18 mouse cellular contexts compared by ENCODE assay signal in the genomic region with DNA sequence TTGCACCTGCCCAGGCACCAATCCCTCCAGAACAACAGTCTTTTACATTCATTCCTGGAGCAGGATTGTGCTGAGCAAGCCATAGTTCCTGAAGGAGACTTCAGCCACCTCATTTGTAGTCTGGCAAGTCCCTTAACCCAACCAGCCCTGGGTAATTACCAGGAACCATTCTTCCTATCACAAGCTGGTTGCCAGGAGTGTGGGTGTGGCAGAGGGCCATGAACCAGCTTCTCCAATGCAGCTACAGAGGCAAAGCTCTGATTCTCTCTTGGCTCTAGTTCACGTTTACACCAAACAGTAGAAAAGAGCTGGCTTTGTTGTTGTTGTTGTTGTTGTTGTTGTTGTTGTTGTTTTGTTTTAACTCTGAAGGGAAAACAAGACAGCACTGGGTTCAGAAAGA. TPM values are rescaled to one million over a fixed set of nuclear protein-coding genes. Genes with fewer than 3 reads are reported as not detected.
A peak's percentile ranks its signal among the peaks of the same experiment; 100 is the strongest.
DNase-seq lines count a peak whose midpoint lies in the region; ATAC-seq lines count a peak whose summit lies in the region.
"Had no signal": no experiment of that assay in that cellular context is flagged by ENCODE, and none has a peak within 500 bp of the region (broad histone marks: within the 10 kb centered on the region; RNA-seq: fewer than 3 reads in every experiment).

No protein-coding gene starts in this region.

- WGBS in midbrain, embryonic 10.5 days = 58% methylated on average over 1 of the region's 1 CpGs
- WGBS in midbrain, embryonic 11.5 days = 70% methylated on average over 1 of the region's 1 CpGs

- H3K4me2 ChIP-seq in midbrain, embryonic 11.5 days = no peak overlapping the region
- H3K4me2 ChIP-seq: forebrain, embryonic 15.5 days; hindbrain, embryonic 13.5 days; liver, embryonic 15.5 days; midbrain, embryonic 12.5 days; neural tube, embryonic 12.5 days had no signal

- peak; percentile 86 for DNase-seq in heart, adult 11 months
- no peak for DNase-seq in heart, postnatal 25 days (ENCODE audit: low spot score)
- DNase-seq in midbrain, embryonic 10.5 days (ENCODE audit: low spot score) = no peak
- DNase-seq in midbrain, embryonic 11.5 days (ENCODE audit: low spot score, missing footprints) = no peak
- peak; percentile 71 for DNase-seq in fat pad, adult 2 months (ENCODE audit: extremely low read depth, low read depth, low spot score)
- DNase-seq in layer of hippocampus, adult 9-11 months = peak; percentile 57
- no peak for DNase-seq in embryo, embryonic 11 days
- no peak for DNase-seq in thymus, postnatal 14 days
- DNase-seq: cerebellum, adult 8-10 months; gastrocnemius, postnatal 10 days; thymus, postnatal 25 days had no signal

- H3K9ac ChIP-seq in midbrain, embryonic 11.5 days (ENCODE audit: low read length) = no peak overlapping the region
- H3K9ac ChIP-seq: forebrain, embryonic 15.5 days; hindbrain, embryonic 13.5 days; liver, embryonic 15.5 days; midbrain, embryonic 12.5 days; neural tube, embryonic 12.5 days had no signal

- H3K27me3 ChIP-seq in midbrain, embryonic 10.5 days (ENCODE audit: low read depth, poor library complexity, severe bottlenecking) = peaks cover 41% of the 10 kb centered on the region
- no peaks in the 10 kb centered on the region for H3K27me3 ChIP-seq in midbrain, embryonic 11.5 days (ENCODE audit: control insufficient read depth, insufficient read depth, low read length)
- H3K27me3 ChIP-seq: forebrain, embryonic 15.5 days; hindbrain, embryonic 13.5 days; neural tube, embryonic 12.5 days had no signal

- no peaks in the 10 kb centered on the region for H3K9me3 ChIP-seq in midbrain, embryonic 10.5 days (replicated peaks)
- H3K9me3 ChIP-seq in midbrain, embryonic 11.5 days (ENCODE audit: control insufficient read depth, low read length) = no peaks in the 10 kb centered on the region
- H3K9me3 ChIP-seq: forebrain, embryonic 15.5 days; hindbrain, embryonic 13.5 days; liver, embryonic 15.5 days; midbrain, embryonic 12.5 days; neural tube, embryonic 12.5 days had no signal

- peaks cover 69% of the 10 kb centered on the region for H3K4me1 ChIP-seq in midbrain, embryonic 10.5 days
- H3K4me1 ChIP-seq in midbrain, embryonic 11.5 days (ENCODE audit: control insufficient read depth, insufficient read depth, low read length) = peaks cover 17% of the 10 kb centered on the region
- H3K4me1 ChIP-seq: liver, embryonic 15.5 days had no signal

- no peak for ATAC-seq in midbrain, embryonic 11.5 days (ENCODE audit: low FRiP score)
- ATAC-seq: activated CD4-positive, CD25-positive, alpha-beta regulatory T cell, adult 4 months; forebrain, embryonic 15.5 days had no signal

- intact Hi-C loops in heart, postnatal 25 days (cut with DNase I) = loop anchor here (5.0 to 10.0 kb wide), 2 partner anchors 35 to 338 kb away; a partner anchor contains a TSS

- H3K4me3 ChIP-seq in midbrain, embryonic 10.5 days = no peak overlapping the region
- no peak overlapping the region for H3K4me3 ChIP-seq in midbrain, embryonic 11.5 days (ENCODE audit: low read depth, low read length)
- H3K4me3 ChIP-seq: forebrain, embryonic 15.5 days; hindbrain, embryonic 13.5 days; liver, embryonic 15.5 days; midbrain, embryonic 12.5 days; neural tube, embryonic 12.5 days had no signal

- H3K27ac ChIP-seq in midbrain, embryonic 10.5 days (replicated peaks) = 0 out of 2 replicates have a peak overlapping the region, but pooled peaks have one; percentile 0
- H3K27ac ChIP-seq in midbrain, embryonic 11.5 days (ENCODE audit: low read depth, low read length) = no peak overlapping the region
- H3K27ac ChIP-seq: forebrain, embryonic 15.5 days; hindbrain, embryonic 13.5 days; liver, embryonic 15.5 days; midbrain, embryonic 12.5 days; neural tube, embryonic 12.5 days had no signal

- H3K36me3 ChIP-seq in midbrain, embryonic 10.5 days = no peaks in the 10 kb centered on the region
- H3K36me3 ChIP-seq in midbrain, embryonic 11.5 days (ENCODE audit: control insufficient read depth, insufficient read depth, low read length) = no peaks in the 10 kb centered on the region
- H3K36me3 ChIP-seq: forebrain, embryonic 15.5 days; G1E; hindbrain, embryonic 13.5 days; liver, embryonic 15.5 days; midbrain, embryonic 12.5 days; neural tube, embryonic 12.5 days had no signal

RNA-seq across cellular contexts. Expression of a gene that starts 3.1 kb away (rescaled TPM):
- 10 to 100 TPM; 37.3 to 42.6 TPM for total RNA-seq in heart, postnatal 25 days (2021)
- 49.9 and 50.9 TPM in 2 replicates for polyA plus RNA-seq in midbrain, embryonic 10.5 days (2016; fragmentation: Nextera tagmentation; extraction: Ambion mirVana)
- 37.6 and 40.8 TPM in 2 replicates for polyA plus RNA-seq in midbrain, embryonic 11.5 days (2014; fragmentation: Nextera tagmentation; extraction: Ambion mirVana)
- polyA plus RNA-seq: G1E had no signal

Comparison
In these comparisons a context has a peak if more than half of its experiments do, and no peak if none do; other contexts are left out.
1. DNase-seq: peak in heart, adult 11 months (single experiment), fat pad, adult 2 months (single experiment) and layer of hippocampus, adult 9-11 months (single experiment); none in heart, postnatal 25 days (single experiment), midbrain, embryonic 10.5 days (single experiment), midbrain, embryonic 11.5 days (single experiment), embryo, embryonic 11 days (single experiment) and thymus, postnatal 14 days (single experiment).